Mouse (Mus musculus) lung, adult 2 months (tissue): ENCODE measurements at regions not wholly inside any gene's neighbourhood (a gene's known extent, or its start where the extent isn't known, plus 50 kb on each side); places are given as distances from the start of the nearest gene placed in this dataset.

ENCODE experiments used
- CTCF ChIP-seq: fragments of 200-500 bp; IDR thresholded peaks from 2 replicates; pipeline ENCODE4 v1.5.1; 2011; ENCODE audit warnings: mild to moderate bottlenecking, low read length, control low read depth; ENCODE audit not compliant: insufficient read depth
- POLR2A ChIP-seq: fragments of 200-500 bp; IDR thresholded peaks from 2 replicates; pipeline ENCODE4 v1.6.1; 2011; ENCODE audit warnings: low read depth, mild to moderate bottlenecking, control low read depth, low read length, borderline replicate concordance; ENCODE audit errors: extremely low read depth

DNA sequence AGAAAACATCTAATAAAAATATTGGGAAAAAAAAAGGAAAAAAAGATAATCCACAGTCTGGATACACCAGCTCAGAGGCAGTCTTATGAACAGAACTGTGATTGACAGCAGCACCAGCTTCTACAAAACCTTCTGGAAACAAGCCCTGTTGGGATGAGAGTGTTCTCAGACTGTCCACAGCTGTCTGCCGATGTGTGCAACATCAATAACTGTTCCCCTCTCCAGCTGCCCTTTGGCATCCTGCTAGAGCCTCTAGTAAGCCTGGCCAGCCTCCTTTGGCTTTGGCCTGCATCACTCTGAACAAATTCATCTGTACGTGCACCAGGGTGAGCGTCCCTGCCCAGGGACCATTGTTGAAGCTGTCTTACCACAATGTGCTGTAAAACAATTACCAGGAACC, 137.0 kb upstream of the Irs2 start:
- no peak for TF ChIP-seq CTCF
- TF ChIP-seq POLR2A = no peak
